Mouse (Mus musculus) left cerebral cortex, adult 2 months (tissue): ENCODE measurements at regions not wholly inside any gene's neighbourhood (a gene's known extent, or its start where the extent isn't known, plus 50 kb on each side); places are given as distances from the start of the nearest gene placed in this dataset.

Experiments used
- DNase-seq, 2 experiments: peaks; one replicate each; pipeline ENCODE4 v3.0.0; 2021 to 2022; ENCODE audit warnings: low spot score in 2 of 2, mixed read lengths in 1 of 2; ENCODE audit errors: extremely low spot score in 1 of 2
- H3K27ac ChIP-seq: fragments of 200-600 bp; 2 replicates; pipeline ENCODE4 v1.8.1; 2022
- H3K4me3 ChIP-seq: fragments of 200-600 bp; 2 replicates; pipeline ENCODE4 v1.8.1; 2022
- CTCF ChIP-seq: fragments of 200-600 bp; IDR thresholded peaks from 2 replicates; pipeline ENCODE4 v1.8.1; 2022; ENCODE audit warnings: antibody characterized with exemption, mild to moderate bottlenecking, moderate library complexity
- intact Hi-C: fragments of 180-260 bp; cut with DNase I; formaldehyde crosslinking; loops from one replicate; pipeline ENCODE4 v1.15.1; 2025

GRCm38 (mm10) chr2:170945401-170946105 is 213.9 kb downstream of the Dok5 start:
- DNase-seq: peak in 1 of 2 experiments; percentile 10
- Histone ChIP-seq H3K4me3 (peak overlapping the region; percentile 33; the same call in 1 of the 2 replicates), H3K27ac (no peak overlapping the region)
- intact Hi-C loops: no loop called here
- TF ChIP-seq CTCF: no peak

- Histone ChIP-seq H3K27ac (no peak overlapping the region), H3K4me3 (peak overlapping the region; percentile 33; the same call in 1 of the 2 replicates)
- intact Hi-C loops: no loop called here
- no peak for DNase-seq
- TF ChIP-seq CTCF: no peak
Measured at GRCm38 (mm10) chr2:170946106-170946657, 214.6 kb downstream of the Dok5 start.

- Histone ChIP-seq H3K4me3 (no peak overlapping the region), H3K27ac (no peak overlapping the region)
- TF ChIP-seq CTCF: no peak
- DNase-seq: no peak
- intact Hi-C loops: no loop called here
Measured at GRCm38 (mm10) chr2:170947236-170947635, 215.6 kb downstream of the Dok5 start.

- H3K4me3 ChIP-seq: no peak overlapping the region
- DNase-seq: no peak
- H3K27ac ChIP-seq: no peak overlapping the region
- TF ChIP-seq CTCF: no peak
- intact Hi-C loops: no loop called here
Measured at GRCm38 (mm10) chr2:170954626-170955025, 223.0 kb downstream of the Dok5 start.

- intact Hi-C loops: no loop called here
- H3K4me3 ChIP-seq: no peak overlapping the region
- DNase-seq: no peak
- TF ChIP-seq CTCF: no peak
- H3K27ac ChIP-seq: no peak overlapping the region
Measured at GRCm38 (mm10) chr2:170956766-170957165, 225.2 kb downstream of the Dok5 start.

GRCm38 (mm10) chr2:170960396-170960795 is 228.8 kb downstream of the Dok5 start:
- intact Hi-C loops: no loop called here

GRCm38 (mm10) chr2:170962481-170962880 is 230.9 kb downstream of the Dok5 start:
- Histone ChIP-seq H3K27ac (no peak overlapping the region), H3K4me3 (no peak overlapping the region)
- no peak for DNase-seq
- no peak for TF ChIP-seq CTCF
- intact Hi-C loops: no loop called here

More at GRCm38 (mm10) chr2:170960396-170960795, 228.8 kb downstream of the Dok5 start:
- DNase-seq: no peak
- Histone ChIP-seq H3K27ac (no peak overlapping the region), H3K4me3 (no peak overlapping the region)
- no peak for TF ChIP-seq CTCF

- DNase-seq: no peak
- no peak overlapping the region for H3K27ac ChIP-seq
- no peak overlapping the region for H3K4me3 ChIP-seq
- intact Hi-C loops: no loop called here
- no peak for TF ChIP-seq CTCF
Measured at GRCm38 (mm10) chr2:170969430-170969829, 237.8 kb downstream of the Dok5 start.

GRCm38 (mm10) chr2:170985357-170985756 is 253.8 kb downstream of the Dok5 start:
- no peak overlapping the region for H3K27ac ChIP-seq
- no peak for DNase-seq
- H3K4me3 ChIP-seq: no peak overlapping the region
- intact Hi-C loops: no loop called here
- TF ChIP-seq CTCF: no peak

GRCm38 (mm10) chr2:170998378-170998777 is 266.8 kb downstream of the Dok5 start:
- DNase-seq: no peak

GRCm38 (mm10) chr2:171000165-171000564 is 268.6 kb downstream of the Dok5 start:
- Histone ChIP-seq H3K27ac (no peak overlapping the region), H3K4me3 (no peak overlapping the region)
- TF ChIP-seq CTCF: no peak
- DNase-seq: no peak
- intact Hi-C loops: no loop called here

More at GRCm38 (mm10) chr2:170998378-170998777, 266.8 kb downstream of the Dok5 start:
- Histone ChIP-seq H3K4me3 (no peak overlapping the region), H3K27ac (no peak overlapping the region)
- TF ChIP-seq CTCF: no peak
- intact Hi-C loops: no loop called here

GRCm38 (mm10) chr2:171028481-171028880 is 296.9 kb downstream of the Dok5 start:
- intact Hi-C loops: no loop called here
- TF ChIP-seq CTCF: no peak
- no peak for DNase-seq
- no peak overlapping the region for H3K27ac ChIP-seq
- no peak overlapping the region for H3K4me3 ChIP-seq
